Mouse (Mus musculus): ENCODE measurements around the gene Ppp1r11. TPM values are rescaled to one million over a fixed set of nuclear protein-coding genes. Genes with fewer than 3 reads are reported as not detected.

The Ppp1r11 gene
- total RNA-seq, 2 experiments from 2014 or later, result 119 to 132 TPM

DNA sequence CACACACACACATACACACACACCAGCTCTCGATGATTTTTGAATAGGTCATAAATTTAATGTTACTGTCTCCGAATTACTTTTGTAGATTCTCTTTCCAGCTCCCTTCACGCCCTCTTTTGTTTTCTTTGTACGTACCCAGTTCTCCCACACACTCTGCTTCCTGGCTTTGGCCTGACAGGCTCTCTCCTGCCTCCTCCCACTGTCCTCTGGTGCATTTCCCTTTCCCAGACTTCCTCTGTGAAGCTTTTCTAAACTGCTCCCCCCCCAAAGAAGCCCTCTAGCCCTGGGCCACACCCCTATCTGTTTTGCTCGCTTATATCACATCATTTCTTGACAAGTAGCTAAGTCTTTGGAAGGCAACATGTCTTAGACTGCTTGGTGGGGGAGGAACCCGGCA, 21.3 kb downstream of the Ppp1r11 start:
- DNase-seq (ENCODE audit: low spot score in 2 of 2), result peak in 1 of 2 experiments; percentile 27
- intact Hi-C loops (cut with DNase I), result no loop called here

DNA sequence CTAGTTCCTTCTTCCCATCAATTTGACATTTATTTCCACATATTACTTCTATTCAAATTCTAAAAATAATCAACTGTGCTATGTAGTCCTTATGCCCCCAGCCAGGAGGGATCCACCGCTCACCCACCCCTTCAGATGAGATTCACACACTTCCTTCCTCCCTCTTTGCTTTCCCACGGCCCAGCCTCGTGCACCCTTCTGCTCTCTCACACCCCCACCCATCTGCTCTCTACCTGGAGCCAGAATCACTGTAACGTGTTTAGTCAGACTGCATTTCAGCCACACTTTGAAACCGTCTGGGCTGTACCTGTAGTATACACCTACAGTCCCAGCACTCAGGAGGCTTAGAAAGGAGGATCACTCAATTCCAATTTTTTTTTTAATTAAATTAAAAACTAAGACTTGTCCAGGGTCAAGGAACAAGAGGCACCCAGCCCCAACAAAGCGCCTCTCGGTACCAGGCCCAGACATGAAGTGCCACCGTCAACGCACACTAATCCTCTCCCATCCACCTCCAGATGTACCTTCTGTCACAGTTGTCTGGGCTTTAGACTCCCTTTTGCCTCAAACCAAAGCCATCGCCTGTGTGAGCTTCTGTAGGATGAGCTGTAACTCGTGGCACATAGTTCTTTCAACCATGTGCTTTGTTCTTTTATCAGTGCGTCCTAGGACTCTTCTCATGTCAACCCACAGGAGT, 22.2 kb downstream of the Ppp1r11 start:
- intact Hi-C loops (cut with DNase I), result no loop called here
- peak in 1 of 2 experiments; percentile 62 for DNase-seq (ENCODE audit: low spot score in 2 of 2)

DNA sequence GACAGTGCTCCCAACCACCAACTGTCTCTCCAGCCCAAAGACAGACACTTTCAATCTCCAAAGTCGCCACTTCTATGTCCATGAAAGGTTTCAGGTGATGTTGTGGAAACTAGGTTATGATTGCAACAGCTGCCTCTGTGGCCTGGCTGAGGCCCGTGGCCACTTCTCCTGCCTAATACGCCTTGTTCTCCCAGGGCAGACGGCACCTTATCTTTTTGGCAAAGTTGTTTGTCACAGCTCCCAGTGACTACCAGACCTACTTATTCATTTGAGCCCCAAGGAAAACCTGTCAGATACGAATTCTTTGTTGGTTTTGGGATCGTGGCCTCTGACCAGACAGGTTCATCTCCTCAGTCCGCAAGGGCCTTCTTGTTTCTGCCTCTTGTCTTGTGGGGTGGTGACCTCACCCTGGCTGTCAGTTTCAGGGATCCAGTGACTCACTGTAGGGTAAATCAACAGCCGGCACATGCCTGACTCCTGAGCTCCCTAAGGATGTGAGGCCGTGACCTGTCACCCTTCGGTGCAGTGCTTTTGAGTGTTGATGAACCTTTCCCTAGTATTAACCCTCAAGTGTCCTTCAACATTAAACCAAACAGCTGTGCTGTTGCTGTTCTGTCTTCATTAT, 23.9 kb downstream of the Ppp1r11 start:
- DNase-seq (ENCODE audit: low spot score in 2 of 2), result no peak
- intact Hi-C loops (cut with DNase I), result no loop called here

GRCm38 (mm10) chr17:36923491-36923890, 28.1 kb downstream of the Ppp1r11 start:
- intact Hi-C loops (cut with DNase I), result no loop called here
- no peak for DNase-seq (ENCODE audit: low spot score in 2 of 2)

- intact Hi-C loops (cut with DNase I), result no loop called here
- no peak for DNase-seq (ENCODE audit: low spot score in 2 of 2)
Measured at GRCm38 (mm10) chr17:36922715-36923114, 28.8 kb downstream of the Ppp1r11 start.

DNA sequence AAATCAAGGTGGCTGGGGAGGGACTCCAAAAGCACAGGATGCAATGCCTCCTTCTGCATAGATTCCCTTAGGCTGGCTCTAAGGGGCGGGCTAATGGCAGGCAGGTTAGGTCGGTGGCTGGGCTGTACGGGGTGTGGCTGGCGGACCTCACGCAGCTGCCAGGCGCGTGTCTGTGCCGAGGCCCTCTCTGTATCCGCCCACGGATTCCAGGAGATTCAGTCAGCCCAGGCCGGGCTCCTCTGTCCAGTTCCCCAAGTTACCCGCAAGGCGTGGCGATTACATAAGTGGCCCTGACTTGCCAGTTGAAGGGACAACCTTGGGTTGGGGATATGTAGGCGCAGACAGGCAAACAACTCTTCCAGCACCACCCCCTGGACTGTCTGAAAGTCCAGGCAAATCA, 31.3 kb downstream of the Ppp1r11 start:
- no peak for DNase-seq (ENCODE audit: low spot score in 2 of 2)
- intact Hi-C loops (cut with DNase I), result no loop called here

GRCm38 (mm10) chr17:36915076-36915475, 36.5 kb downstream of the Ppp1r11 start:
- intact Hi-C loops (cut with DNase I), result loop anchor here (1.0 to 2.0 kb wide), 2 partner anchors 22 to 132 kb away; no protein-coding TSS in a partner anchor
- DNase-seq (ENCODE audit: low spot score in 2 of 2), result peak; percentile 60 to 62

GRCm38 (mm10) chr17:36914108-36914507, 37.4 kb downstream of the Ppp1r11 start:
- intact Hi-C loops (cut with DNase I), result loop anchor here (2.0 to 5.0 kb wide), 2 partner anchors 21 to 83 kb away; no protein-coding TSS in a partner anchor
- DNase-seq (ENCODE audit: low spot score in 2 of 2), result peak; percentile 76 to 83

DNA sequence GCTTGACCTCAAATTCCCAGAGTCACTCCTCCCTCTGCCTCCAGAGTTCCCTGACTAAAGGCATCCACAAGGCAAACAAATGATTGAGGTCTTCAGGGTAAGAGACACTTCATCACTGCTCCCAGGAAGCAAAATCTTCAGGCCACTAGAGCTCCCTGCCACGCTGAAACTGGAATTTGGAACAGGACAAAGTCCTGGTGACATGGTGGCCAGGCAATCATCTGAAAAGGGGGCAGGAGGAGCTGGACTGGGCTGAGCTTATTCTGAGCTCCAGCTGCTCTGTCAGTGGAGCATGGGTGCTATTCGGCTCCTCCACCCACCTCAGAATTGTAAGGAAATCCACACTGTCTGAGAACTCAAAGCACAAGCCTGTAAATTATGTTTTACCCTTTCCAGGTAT, 39.5 kb downstream of the Ppp1r11 start:
- intact Hi-C loops (cut with DNase I), result loop anchor here (5.0 kb wide), 1 partner anchor 85 kb away; no protein-coding TSS in a partner anchor

DNA sequence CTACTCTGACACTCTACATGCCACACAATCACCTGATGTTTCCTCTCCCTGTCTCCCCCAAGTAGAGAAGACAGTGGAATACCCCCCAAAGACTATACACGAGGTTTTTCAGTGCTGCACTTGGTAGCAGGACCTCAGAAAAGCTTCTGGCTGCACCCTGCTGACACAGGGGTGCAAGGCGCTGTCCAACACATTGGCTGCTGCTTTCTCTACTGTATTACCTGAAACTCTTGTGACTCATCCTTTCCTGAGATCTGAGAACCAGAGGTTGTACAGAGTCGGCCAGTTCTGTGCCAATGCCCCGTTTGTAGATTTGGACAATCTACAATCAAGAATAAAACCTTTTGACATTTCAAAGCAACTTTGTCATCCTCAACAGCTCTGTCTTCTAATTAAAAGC, 41.7 kb downstream of the Ppp1r11 start:
- DNase-seq (ENCODE audit: low spot score in 2 of 2), result no peak
- intact Hi-C loops (cut with DNase I), result loop anchor here (5.0 kb wide), 1 partner anchor 87 kb away; no protein-coding TSS in a partner anchor

More for the DNA sequence above, 39.5 kb downstream of the Ppp1r11 start:
- DNase-seq (ENCODE audit: low spot score in 2 of 2), result no peak

DNA sequence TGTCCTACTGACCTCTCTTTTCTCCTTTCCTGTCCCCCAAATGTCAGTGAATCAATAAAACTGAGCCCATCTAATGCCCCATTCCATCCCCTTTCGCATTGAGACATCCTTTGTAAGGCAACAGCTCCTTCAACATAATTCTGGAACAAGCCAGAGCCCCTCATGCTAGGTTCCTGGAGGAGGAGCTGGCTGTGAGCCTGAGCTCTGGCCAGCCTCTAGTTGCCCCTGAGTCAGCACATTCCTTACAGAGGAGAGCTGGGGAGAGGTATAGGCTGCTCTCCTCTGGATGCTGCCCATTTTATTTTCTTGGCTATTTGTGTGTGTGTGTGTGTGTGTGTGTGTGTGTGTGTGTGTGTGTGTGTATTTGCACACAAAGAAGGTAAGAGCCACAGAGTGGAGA, 43.3 kb downstream of the Ppp1r11 start:
- no peak for DNase-seq (ENCODE audit: low spot score in 2 of 2)
- intact Hi-C loops (cut with DNase I), result no loop called here

GRCm38 (mm10) chr17:36903651-36904050, 47.9 kb downstream of the Ppp1r11 start:
- no peak for DNase-seq (ENCODE audit: low spot score in 2 of 2)
- intact Hi-C loops (cut with DNase I), result no loop called here

DNA sequence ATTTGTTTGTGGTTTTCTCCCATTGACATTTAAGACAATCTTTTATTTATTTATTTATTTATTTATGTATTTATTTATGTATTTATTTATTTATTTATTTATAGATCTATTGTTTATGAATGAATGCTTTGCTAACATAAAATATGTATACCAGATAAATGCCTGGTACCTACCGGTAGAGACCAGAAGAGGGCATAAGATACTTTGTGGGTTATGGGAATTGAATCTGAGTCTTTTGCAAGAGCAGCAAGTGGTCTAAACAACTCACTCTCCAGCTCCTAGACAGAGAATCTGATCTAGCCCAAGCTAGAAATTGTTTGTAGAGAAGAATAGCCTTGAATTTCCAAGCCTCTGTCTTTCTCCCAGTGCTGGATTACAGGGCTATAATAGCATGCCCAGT, 50.9 kb downstream of the Ppp1r11 start:
- intact Hi-C loops (cut with DNase I), result no loop called here
- DNase-seq (ENCODE audit: low spot score in 2 of 2), result no peak

- peak; percentile 12 to 79 for DNase-seq (ENCODE audit: low spot score in 2 of 2)
- intact Hi-C loops (cut with DNase I), result no loop called here
Measured at GRCm38 (mm10) chr17:36900001-36900400, 51.5 kb downstream of the Ppp1r11 start.

- intact Hi-C loops (cut with DNase I), result no loop called here
Measured at GRCm38 (mm10) chr17:36899376-36899775, 52.2 kb downstream of the Ppp1r11 start.

More at GRCm38 (mm10) chr17:36899376-36899775, 52.2 kb downstream of the Ppp1r11 start:
- DNase-seq (ENCODE audit: low spot score in 2 of 2), result no peak

Other genes with a start within 250 kb of the Ppp1r11 start
- not detected for gene H2-M10.5, start 178.8 kb downstream of the Ppp1r11 start, total RNA-seq (2021)
- not detected for gene H2-M10.6, start 139.6 kb downstream of the Ppp1r11 start, total RNA-seq (2021)
- gene Trim26, start 114.6 kb downstream of the Ppp1r11 start, total RNA-seq (2021), result 10 to 100 TPM; 21.0 to 23.1 TPM
- not detected for gene Trim15, start 84.5 kb downstream of the Ppp1r11 start, total RNA-seq (2021)
- gene Trim10, start 82.2 kb downstream of the Ppp1r11 start, total RNA-seq (2021), result not detected
- gene Trim40, start 61.6 kb downstream of the Ppp1r11 start, total RNA-seq (2021), result not detected
- not detected for gene Trim31, start 53.6 kb downstream of the Ppp1r11 start, total RNA-seq (2021)
- gene Rnf39, start 8.8 kb downstream of the Ppp1r11 start, total RNA-seq (2021), result 1 to 10 TPM; 5.4 to 7.4 TPM
- gene Znrd1, start 6.8 kb upstream of the Ppp1r11 start, total RNA-seq (2021), result 10 to 100 TPM; 29.8 to 34.5 TPM
- gene Znrd1as, start 6.9 kb upstream of the Ppp1r11 start, total RNA-seq (2021), result 1 to 10 TPM; 5.0 to 5.2 TPM
- gene 2410137M14Rik, start 29.5 kb upstream of the Ppp1r11 start, total RNA-seq (2021), result under 1 TPM in 1 of 2 experiments, not detected in 1; 0.66 TPM
- 1 to 10 TPM; 1.6 to 1.7 TPM for gene H2-M5, start 37.8 kb upstream of the Ppp1r11 start, total RNA-seq (2021)
- gene Zfp57, start 49.4 kb upstream of the Ppp1r11 start, total RNA-seq (2021), result 10 to 100 TPM; 14.5 to 17.6 TPM
- gene Mog, start 71.7 kb upstream of the Ppp1r11 start, total RNA-seq (2021), result 10 to 100 TPM; 51.6 to 68.2 TPM
- gene Gabbr1, start 94.2 kb upstream of the Ppp1r11 start, total RNA-seq (2021), result 100 to 1,000 TPM; 670 to 698 TPM
- not detected for gene Olfr90, start 136.8 kb upstream of the Ppp1r11 start, total RNA-seq (2021)
- gene Olfr91, start 146.5 kb upstream of the Ppp1r11 start, total RNA-seq (2021), result not detected
- not detected for gene Olfr92, start 168.3 kb upstream of the Ppp1r11 start, total RNA-seq (2021)
- not detected for gene Olfr93, start 209.8 kb upstream of the Ppp1r11 start, total RNA-seq (2021)
- not detected for gene Ubd, start 242.2 kb upstream of the Ppp1r11 start, total RNA-seq (2021)
- not detected for gene Olfr94, start 249.3 kb upstream of the Ppp1r11 start, total RNA-seq (2021)